Mouse (Mus musculus) liver, embryonic 14.5 days (tissue): ENCODE results near the gene Vmn2r84. TPM values are rescaled to one million over a fixed set of nuclear protein-coding genes. Genes with fewer than 3 reads are reported as not detected.

Source experiments
- ATAC-seq: fragments of 200-750 bp; cut with Nextera tagmentation; 2 replicates; pipeline ENCODE4 v1.8.0; 2017; ENCODE audit warnings: moderate number of reproducible peaks, mild to moderate bottlenecking, moderate library complexity; ENCODE audit not compliant: insufficient read depth
- DNase-seq, 3 experiments: peaks; one replicate each; pipeline ENCODE4 v3.0.0-alpha.2; 2012 to 2013; ENCODE audit warnings: low read depth in 3 of 3, low spot score in 3 of 3
- H3K27ac ChIP-seq: fragments of 300-500 bp; sonication (generic); 2 replicates; pipeline ENCODE4 v1.5.1; 2014; ENCODE audit warnings: moderate library complexity, mild to moderate bottlenecking, control low read depth, inconsistent platforms
- H3K27me3 ChIP-seq: fragments of 300-500 bp; sonication (generic); 2 replicates; pipeline ENCODE4 v1.6.1; 2014; ENCODE audit warnings: mild to moderate bottlenecking, low read length, moderate library complexity; ENCODE audit not compliant: control insufficient read depth, insufficient read depth
- H3K36me3 ChIP-seq: fragments of 300-500 bp; sonication (generic); replicated peaks from 2 replicates; pipeline ENCODE4 v1.6.1; 2014; ENCODE audit warnings: low read depth; ENCODE audit not compliant: control insufficient read depth, insufficient read depth
- H3K4me1 ChIP-seq, 2 experiments: fragments of 200-500 bp in 1 of 2; fragments of 300-500 bp in 1 of 2; sonication (generic) in 1 of 2; replicated peaks; 2 replicates each; pipeline ENCODE4 v1.6.1; 2012 to 2014; ENCODE audit warnings: antibody characterized with exemption in 1 of 2, inconsistent platforms in 1 of 2, low read length in 1 of 2; ENCODE audit not compliant: control insufficient read depth in 2 of 2, insufficient read depth in 2 of 2
- H3K4me2 ChIP-seq: fragments of 300-500 bp; sonication (generic); 2 replicates; pipeline ENCODE4 v1.6.1; 2014; ENCODE audit warnings: low read depth, mild to moderate bottlenecking, control low read depth, moderate library complexity
- H3K4me3 ChIP-seq, 2 experiments: fragments of 200-500 bp in 1 of 2; fragments of 300-500 bp in 1 of 2; sonication (generic) in 1 of 2; 2 replicates each; pipeline ENCODE4 v1.5.1; 2012 to 2014; ENCODE audit warnings: low read depth in 2 of 2, low read length in 2 of 2, mild to moderate bottlenecking in 2 of 2, control low read depth in 1 of 2, inconsistent platforms in 1 of 2, moderate library complexity in 1 of 2; ENCODE audit not compliant: insufficient read depth in 1 of 2
- H3K9ac ChIP-seq: fragments of 300-500 bp; sonication (generic); replicated peaks from 2 replicates; pipeline ENCODE4 v1.6.1; 2014; ENCODE audit warnings: mild to moderate bottlenecking, control low read depth, moderate library complexity
- H3K9me3 ChIP-seq: fragments of 300-500 bp; sonication (generic); 2 replicates; pipeline ENCODE4 v1.6.1; 2016; ENCODE audit warnings: low read length, mixed read lengths; ENCODE audit not compliant: control insufficient read depth
- CTCF ChIP-seq: IDR thresholded peaks from 2 replicates; pipeline ENCODE4 v1.5.1; 2016; ENCODE audit warnings: antibody characterized with exemption, low read depth, control low read depth
- EP300 ChIP-seq: IDR thresholded peaks from 2 replicates; pipeline ENCODE4 v1.6.1; 2016; ENCODE audit warnings: antibody characterized with exemption, low read depth
- WGBS: fragments of 180-500 bp; shearing (Covaris S2); extraction: QIAGEN DNeasy Blood & Tissue Kit; methylation state at CpG from one replicate; pipeline ENCODE4 v1.1.7; 2014; ENCODE audit not compliant: insufficient replicate concordance; 5-methylcytosine and 5-hydroxymethylcytosine counted together
- polyA plus RNA-seq, 2 experiments: library from polyadenylated mRNA; depleted of rRNA in 1 of 2; stranded (reverse) in 1 of 2; unstranded in 1 of 2; fragments of >200 nt; fragmentation: Nextera tagmentation in 1 of 2; extraction: Ambion mirVana in 1 of 2; gene quantifications; 2 replicates each; pipeline versions ENCODE4 v1.2.1 to v1.2.3; 2012 to 2014

The Vmn2r84 gene
- polyA plus RNA-seq, 2 experiments, result 0.01 TPM; not detected in 1

DNA sequence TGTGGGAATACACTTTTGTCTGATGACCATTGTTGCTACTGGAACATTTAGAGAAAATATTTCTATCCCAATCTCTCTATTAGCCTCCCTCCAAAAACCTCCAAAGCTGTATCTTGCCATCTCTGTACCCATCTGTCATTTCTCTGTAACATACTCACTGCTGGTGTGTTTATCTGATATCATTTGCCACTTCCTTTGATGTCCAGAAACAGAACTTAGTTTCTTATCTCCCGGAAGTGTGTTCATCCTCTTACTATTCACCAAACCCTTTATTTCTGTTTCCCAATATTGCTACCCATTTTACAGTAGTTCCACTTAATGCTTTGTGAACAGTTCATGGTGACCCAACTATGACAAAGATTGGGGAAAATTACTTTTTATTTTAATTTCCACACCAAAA is 57.7 kb downstream of the Vmn2r84 start:
- Histone ChIP-seq H3K4me1 (no peaks in the 10 kb centered on the region), H3K9ac (no peak overlapping the region), H3K4me3 (no peak overlapping the region), H3K36me3 (no peaks in the 10 kb centered on the region), H3K9me3 (no peaks in the 10 kb centered on the region), H3K4me2 (no peak overlapping the region), H3K27ac (no peak overlapping the region), H3K27me3 (no peaks in the 10 kb centered on the region)
- ATAC-seq (no peak), DNase-seq (no peak)
- TF ChIP-seq EP300 (no peak), CTCF (no peak)
- WGBS, result 6% methylated on average over 1 of the region's 1 CpGs

DNA sequence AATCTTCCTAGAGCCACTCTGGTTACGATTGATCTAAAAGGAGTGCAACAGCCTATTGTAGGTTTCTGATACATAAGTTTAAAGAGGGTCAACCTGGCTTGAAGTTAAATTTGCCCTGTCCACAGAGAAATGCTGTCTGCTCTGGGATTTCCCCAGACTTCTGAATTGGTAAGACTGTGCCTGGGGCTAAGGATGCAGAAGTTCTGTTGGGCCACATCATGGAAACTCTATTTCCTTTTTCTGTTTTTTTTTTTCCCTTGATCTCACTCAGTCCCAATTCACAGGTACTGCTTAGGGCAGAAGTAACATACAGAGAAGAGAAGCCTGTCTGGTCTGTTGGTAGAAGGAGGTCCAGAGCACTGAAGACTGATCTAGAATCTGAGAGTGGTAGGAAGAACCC is 63.4 kb downstream of the Vmn2r84 start:
- H3K27ac ChIP-seq, result no peak overlapping the region
- TF ChIP-seq EP300 (no peak), CTCF (no peak)
- H3K9me3 ChIP-seq, result no peaks in the 10 kb centered on the region
- H3K27me3 ChIP-seq, result no peaks in the 10 kb centered on the region
- no peak overlapping the region for H3K9ac ChIP-seq
- ATAC-seq, result no peak
- no peaks in the 10 kb centered on the region for H3K4me1 ChIP-seq
- 56% methylated on average over 1 of the region's 1 CpGs for WGBS
- no peaks in the 10 kb centered on the region for H3K36me3 ChIP-seq
- H3K4me2 ChIP-seq, result no peak overlapping the region
- no peak overlapping the region for H3K4me3 ChIP-seq
- DNase-seq, result no peak

Other genes with a start within 250 kb of the Vmn2r84 start
- not detected in 2 replicates for gene Olfr825, start 227.6 kb downstream of the Vmn2r84 start, polyA plus RNA-seq (2012; rRNA removed)
- not detected in 2 replicates for gene Olfr825, start 227.6 kb downstream of the Vmn2r84 start, polyA plus RNA-seq (2014; fragmentation: Nextera tagmentation; extraction: Ambion mirVana)
- not detected in 2 replicates for gene Olfr826, start 210.1 kb downstream of the Vmn2r84 start, polyA plus RNA-seq (2012; rRNA removed)
- not detected in 2 replicates for gene Olfr826, start 210.1 kb downstream of the Vmn2r84 start, polyA plus RNA-seq (2014; fragmentation: Nextera tagmentation; extraction: Ambion mirVana)
- gene Olfr827, start 179.9 kb downstream of the Vmn2r84 start, polyA plus RNA-seq (2012; rRNA removed), result not detected in 2 replicates
- gene Olfr827, start 179.9 kb downstream of the Vmn2r84 start, polyA plus RNA-seq (2014; fragmentation: Nextera tagmentation; extraction: Ambion mirVana), result not detected in 2 replicates
- gene Neurod4, start 114.1 kb downstream of the Vmn2r84 start, polyA plus RNA-seq (2012; rRNA removed), result not detected in 2 replicates
- not detected in 2 replicates for gene Neurod4, start 114.1 kb downstream of the Vmn2r84 start, polyA plus RNA-seq (2014; fragmentation: Nextera tagmentation; extraction: Ambion mirVana)
- 0.71 and 1.3 TPM in 2 replicates for gene Tespa1, start 71.5 kb downstream of the Vmn2r84 start, polyA plus RNA-seq (2012; rRNA removed)
- 0.93 and 1.2 TPM in 2 replicates for gene Tespa1, start 71.5 kb downstream of the Vmn2r84 start, polyA plus RNA-seq (2014; fragmentation: Nextera tagmentation; extraction: Ambion mirVana)
- not detected in 2 replicates for gene Vmn2r85, start 35.4 kb upstream of the Vmn2r84 start, polyA plus RNA-seq (2012; rRNA removed)
- gene Vmn2r85, start 35.4 kb upstream of the Vmn2r84 start, polyA plus RNA-seq (2014; fragmentation: Nextera tagmentation; extraction: Ambion mirVana), result not detected in 2 replicates
- not detected in 2 replicates for gene Vmn2r86, start 61.7 kb upstream of the Vmn2r84 start, polyA plus RNA-seq (2012; rRNA removed)
- gene Vmn2r86, start 61.7 kb upstream of the Vmn2r84 start, polyA plus RNA-seq (2014; fragmentation: Nextera tagmentation; extraction: Ambion mirVana), result not detected in 2 replicates
- not detected in 2 replicates for gene Vmn2r87, start 103.1 kb upstream of the Vmn2r84 start, polyA plus RNA-seq (2012; rRNA removed)
- gene Vmn2r87, start 103.1 kb upstream of the Vmn2r84 start, polyA plus RNA-seq (2014; fragmentation: Nextera tagmentation; extraction: Ambion mirVana), result not detected in 2 replicates